Mouse (Mus musculus) lung, postnatal 4 days (tissue): ENCODE measurements at regions not wholly inside any gene's neighbourhood (a gene's known extent, or its start where the extent isn't known, plus 50 kb on each side); places are given as distances from the start of the nearest gene placed in this dataset.

Experiments
- DNase-seq, 2 experiments: peaks; one replicate each; pipeline ENCODE4 v3.0.0; 2021

GRCm38 (mm10) chr4:81005507-81006328 is 95.3 kb downstream of the Lurap1l start:
- no peak for DNase-seq

DNA sequence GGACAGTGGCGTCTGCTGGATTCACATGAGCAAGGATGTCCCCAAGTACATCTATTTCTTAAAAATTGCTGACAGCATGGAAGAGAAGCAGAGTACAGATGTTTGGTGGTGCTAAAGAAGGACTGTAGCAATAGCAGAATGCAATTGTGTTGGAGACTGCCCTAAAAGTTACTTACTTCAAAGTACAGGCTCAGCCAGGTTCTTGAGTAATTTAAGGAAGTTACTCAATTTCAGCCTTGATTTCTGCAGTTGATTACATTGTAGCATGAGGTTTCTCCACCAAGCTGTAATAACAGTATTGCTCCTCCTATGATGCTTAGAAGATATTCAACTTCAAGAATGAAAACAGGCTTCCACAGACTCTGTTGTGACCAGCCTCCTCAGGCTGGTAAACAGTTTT is 96.1 kb downstream of the Lurap1l start:
- no peak for DNase-seq

GRCm38 (mm10) chr4:81021850-81022249 is 111.4 kb downstream of the Lurap1l start:
- DNase-seq = no peak

DNA sequence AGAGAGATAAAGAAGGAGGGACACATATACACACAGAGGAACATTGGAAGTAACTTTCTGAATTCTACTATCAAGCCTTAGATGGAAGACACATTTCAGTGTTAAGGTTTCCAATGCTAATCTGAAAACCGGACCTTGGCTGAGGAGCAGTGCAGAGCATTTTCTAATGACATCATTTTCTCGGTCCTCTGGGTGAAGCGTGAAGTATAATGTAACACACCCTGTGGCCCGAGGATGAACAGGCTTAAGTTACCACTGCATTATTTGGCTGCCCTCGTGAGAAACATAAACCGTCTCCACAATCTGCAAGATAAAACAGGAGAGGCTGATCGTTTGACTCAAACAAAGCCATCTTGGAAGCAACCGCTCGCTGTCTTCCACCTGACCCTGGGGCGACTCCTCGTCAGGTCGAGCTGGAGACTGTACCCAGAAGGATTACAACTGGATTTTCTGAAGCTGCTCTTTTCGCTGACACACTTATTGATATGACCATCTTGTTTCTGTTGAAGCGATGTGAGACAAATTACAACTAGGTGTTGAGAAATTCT is 113.1 kb downstream of the Lurap1l start:
- no peak for DNase-seq

DNA sequence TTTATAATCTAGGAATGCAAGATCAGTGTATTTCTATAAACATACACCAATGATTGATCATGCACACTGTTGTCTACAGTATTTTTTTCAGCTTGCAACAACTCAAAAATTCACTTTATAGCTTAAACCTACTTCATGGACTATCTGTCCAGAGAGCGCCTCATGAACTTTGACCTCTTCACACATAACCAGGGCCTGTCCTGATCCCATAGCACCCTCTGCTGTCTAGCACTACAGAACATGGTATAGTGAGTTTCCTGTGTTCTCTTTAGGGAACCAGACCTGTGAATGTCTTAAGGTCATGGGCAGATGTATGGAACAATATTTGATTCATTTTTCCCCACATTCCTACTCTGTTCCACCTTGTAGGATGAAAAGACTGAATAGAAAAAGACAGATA is 117.1 kb downstream of the Lurap1l start:
- no peak for DNase-seq

GRCm38 (mm10) chr4:81030671-81031070 is 120.2 kb downstream of the Lurap1l start:
- no peak for DNase-seq

DNA sequence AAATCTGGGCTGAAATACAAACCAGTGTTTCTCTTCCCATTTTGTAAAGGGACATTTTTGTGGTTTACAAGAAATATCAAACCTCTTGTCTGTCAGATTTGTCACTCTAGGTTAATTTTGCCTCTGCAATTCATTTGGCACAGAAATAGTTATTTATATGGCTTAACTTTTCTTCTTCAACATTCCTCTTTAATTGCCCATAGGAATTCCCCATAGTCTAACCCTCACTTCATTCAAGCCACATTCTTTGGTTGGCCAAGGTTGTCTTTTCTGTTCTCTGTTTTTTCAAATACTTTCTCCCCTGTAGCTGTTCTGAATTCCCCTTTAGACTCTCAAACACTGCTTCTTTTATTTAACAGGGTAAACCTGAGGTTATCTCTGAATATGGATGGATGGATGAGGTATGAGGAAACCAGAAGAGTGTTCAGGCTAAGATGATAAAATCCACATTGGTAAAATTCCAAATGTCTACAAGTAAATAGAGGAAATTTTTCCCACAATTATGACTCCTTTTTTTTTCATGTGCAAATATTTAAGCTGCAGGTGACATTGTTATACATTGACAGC is 127.0 kb downstream of the Lurap1l start:
- DNase-seq = no peak

GRCm38 (mm10) chr4:81058227-81058626 is 147.8 kb downstream of the Lurap1l start:
- DNase-seq = no peak

GRCm38 (mm10) chr4:81058809-81059208 is 148.4 kb downstream of the Lurap1l start:
- no peak for DNase-seq

DNA sequence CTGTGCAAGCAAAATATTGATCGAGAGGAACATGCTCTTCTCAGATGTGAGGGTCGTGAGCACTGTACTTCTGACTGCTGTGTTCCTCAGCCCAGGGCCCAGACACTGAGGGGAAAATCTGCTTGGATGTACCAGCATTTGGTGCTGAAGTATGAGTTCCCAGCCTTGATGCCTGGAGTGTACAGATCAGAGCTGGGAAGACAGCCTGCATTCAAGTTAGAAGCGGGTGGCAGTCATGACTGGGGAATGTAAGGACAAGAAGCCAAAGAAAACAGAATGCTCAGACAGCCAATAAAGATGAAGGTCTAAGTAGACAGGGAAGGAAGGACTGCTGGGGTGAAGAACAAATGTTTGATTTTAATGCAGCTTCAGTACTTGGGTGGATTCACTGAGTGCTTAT is 148.9 kb downstream of the Lurap1l start:
- no peak for DNase-seq

GRCm38 (mm10) chr4:81082290-81082947 is 172.0 kb downstream of the Lurap1l start:
- DNase-seq = no peak

- DNase-seq = no peak
Measured at GRCm38 (mm10) chr4:81085188-81085587, 174.7 kb downstream of the Lurap1l start.

GRCm38 (mm10) chr4:81096581-81096980 is 186.1 kb downstream of the Lurap1l start:
- no peak for DNase-seq

DNA sequence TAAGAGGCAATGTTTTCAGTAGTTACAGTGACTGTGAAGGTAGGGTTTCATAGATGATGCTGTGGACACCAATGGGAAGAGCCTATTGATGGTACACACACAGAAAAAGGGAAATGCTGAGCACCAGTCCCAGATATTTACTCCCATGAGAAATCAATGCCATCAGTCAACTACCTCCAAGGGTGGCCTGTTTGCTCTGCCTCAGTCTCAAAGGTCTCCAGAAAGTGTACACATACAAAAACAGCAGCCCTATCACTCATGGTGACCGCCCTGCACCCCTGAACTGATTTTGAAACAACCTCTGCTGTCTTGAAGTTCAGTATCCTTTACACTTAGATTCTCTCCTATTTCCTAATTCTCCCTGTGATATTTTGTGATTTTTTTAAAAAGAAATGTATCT is 187.2 kb downstream of the Lurap1l start:
- DNase-seq = no peak

DNA sequence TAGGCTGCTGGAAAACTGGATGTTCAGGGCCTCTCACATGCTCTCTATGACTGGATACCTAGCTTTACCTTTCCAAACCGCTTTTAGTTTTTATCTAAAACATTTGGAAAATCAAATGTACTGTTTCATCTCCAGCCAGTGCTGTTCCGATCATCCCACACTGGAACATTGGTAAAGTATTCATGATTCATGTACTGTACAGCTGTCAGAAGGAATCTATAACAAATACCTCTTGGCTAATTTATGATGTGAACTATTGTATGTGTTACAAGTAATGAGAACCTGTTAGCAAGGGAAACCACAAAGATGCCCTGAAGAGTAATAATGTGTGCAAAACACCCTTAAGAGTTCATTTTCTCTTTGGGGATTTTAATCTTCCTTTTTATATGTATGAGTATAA is 190.6 kb downstream of the Lurap1l start:
- no peak for DNase-seq

GRCm38 (mm10) chr4:81111307-81111706 is 200.9 kb downstream of the Lurap1l start:
- no peak for DNase-seq

DNA sequence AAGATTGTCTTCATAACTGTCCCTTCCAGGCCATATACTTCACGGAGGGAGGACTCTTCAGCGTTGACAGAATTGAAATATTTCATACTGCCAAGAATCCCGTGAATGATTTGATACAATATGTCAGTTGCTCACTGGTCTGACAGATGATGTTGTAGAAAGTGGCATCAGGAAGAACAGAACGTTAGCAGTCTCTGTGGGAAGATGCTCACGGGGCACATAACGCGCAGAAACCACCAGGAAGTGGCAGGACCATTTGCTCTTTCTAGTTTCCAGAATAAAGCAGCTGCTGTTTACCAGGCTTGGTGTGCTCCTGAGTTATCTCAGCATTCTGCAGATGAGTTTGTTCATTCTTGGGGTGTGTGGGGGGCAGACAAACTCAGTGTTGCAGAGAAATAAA is 206.0 kb downstream of the Lurap1l start:
- DNase-seq = no peak

DNA sequence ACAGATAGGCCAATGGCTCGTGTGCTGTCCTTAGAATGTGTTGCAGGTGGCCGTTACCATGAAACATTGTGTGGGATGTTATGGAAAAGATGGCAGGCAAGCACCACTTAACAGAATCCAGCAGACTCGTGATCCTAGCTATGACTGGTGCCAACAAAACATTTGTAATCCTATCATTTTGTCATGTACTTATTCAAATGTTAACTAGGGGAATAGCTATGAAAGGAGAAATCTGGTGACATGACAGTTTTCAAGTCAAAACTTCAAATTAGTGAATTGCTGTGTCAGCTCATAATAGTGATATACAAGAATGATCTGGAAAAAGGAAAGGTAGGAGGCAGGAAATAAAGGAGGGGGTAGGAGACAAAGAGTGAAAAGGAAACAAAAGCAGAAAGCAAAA is 213.7 kb downstream of the Lurap1l start:
- no peak for DNase-seq

- peak in 1 of 2 experiments; percentile 9 for DNase-seq
Measured at GRCm38 (mm10) chr4:81129874-81130273, 219.4 kb downstream of the Lurap1l start.

- DNase-seq = no peak
Measured at GRCm38 (mm10) chr4:81173111-81173510, 262.7 kb downstream of the Lurap1l start.

DNA sequence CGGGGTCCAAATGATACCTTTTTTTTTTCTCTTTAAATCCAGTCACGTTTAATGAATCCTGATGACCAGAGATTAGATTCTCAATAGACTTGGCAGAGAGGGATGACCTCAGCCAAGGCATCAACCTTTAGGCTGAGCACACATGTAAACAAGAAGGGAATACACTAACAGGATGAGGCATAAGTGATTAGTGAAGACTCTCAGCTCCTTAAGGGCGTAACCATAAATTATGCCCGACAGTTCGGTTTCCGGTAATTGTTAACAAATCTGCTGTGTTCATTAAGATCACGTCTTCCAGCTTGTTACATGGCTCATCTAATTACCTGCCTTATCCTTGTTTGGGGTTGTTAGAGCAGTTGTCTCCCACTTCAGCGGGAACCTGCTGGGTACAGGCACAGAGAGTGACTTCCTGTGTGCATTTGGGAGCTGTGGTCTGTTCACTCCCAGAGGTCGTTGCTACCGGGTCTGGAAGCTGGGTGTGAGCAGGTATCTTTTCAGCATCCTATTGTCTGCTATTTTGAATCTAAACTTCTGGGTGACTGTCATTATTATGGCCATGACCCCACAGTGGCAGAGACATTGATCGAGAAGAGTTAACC is 265.1 kb downstream of the Mpdz start:
- DNase-seq = peak; percentile 23 to 36

DNA sequence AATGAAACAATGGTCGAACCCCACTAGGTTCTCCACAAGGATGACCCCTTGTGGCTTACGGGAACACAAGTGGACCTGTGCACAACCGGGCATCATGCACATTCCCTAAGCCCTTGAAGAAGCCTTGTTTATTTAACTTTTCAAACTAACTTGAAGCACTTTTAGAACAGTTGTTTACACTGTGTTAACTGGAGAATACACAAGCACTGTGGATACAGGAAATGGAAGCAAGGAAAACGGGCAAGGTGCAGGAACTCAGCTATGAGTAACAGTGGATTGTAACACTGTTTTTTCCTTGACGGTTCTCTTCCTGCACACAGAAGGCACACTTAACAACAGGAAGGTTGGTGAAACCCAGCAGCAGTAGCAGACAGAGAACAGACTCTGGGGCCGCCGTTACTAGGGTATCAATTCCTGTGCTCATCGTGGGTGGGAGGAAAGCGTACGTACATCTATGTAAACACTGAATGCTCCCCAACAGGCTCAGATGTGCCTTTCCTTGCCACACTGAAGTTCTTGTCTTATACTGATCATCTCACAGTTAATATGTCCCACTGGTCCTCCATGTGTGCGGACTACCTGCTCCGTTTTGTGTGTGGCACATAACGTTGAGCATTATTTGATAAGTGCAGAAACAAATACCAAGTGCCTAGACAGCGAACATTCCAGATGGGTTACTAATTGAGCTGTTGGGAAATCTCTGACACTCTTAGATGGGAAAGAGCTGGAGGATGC is 264.4 kb downstream of the Mpdz start:
- DNase-seq = peak in 1 of 2 experiments; percentile 11

GRCm38 (mm10) chr4:81178782-81179135 is 263.9 kb downstream of the Mpdz start:
- peak; percentile 91 to 92 for DNase-seq
